Mouse (Mus musculus): ENCODE measurements around the gene Zbtb45.

Gene Zbtb45

GRCm38 (mm10) chr7:13033451-13034147 is 23.8 kb upstream of the Zbtb45 start:
- DNase-seq = no peak

- DNase-seq = no peak
Observed at GRCm38 (mm10) chr7:13032541-13032940, 22.7 kb upstream of the Zbtb45 start.

- no peak for DNase-seq
Observed at GRCm38 (mm10) chr7:13031983-13032382, 22.1 kb upstream of the Zbtb45 start.

- peak; percentile 35 to 62 for DNase-seq
Observed at GRCm38 (mm10) chr7:13031069-13031468, 21.2 kb upstream of the Zbtb45 start.

GRCm38 (mm10) chr7:13028986-13029385 is 19.2 kb upstream of the Zbtb45 start:
- no peak for DNase-seq

GRCm38 (mm10) chr7:13025511-13026112 is 15.8 kb upstream of the Zbtb45 start:
- no peak for DNase-seq

GRCm38 (mm10) chr7:13024805-13025204 is 15.0 kb upstream of the Zbtb45 start:
- peak; percentile 68 to 87 for DNase-seq

- DNase-seq = peak; percentile 90 to 95
Observed at GRCm38 (mm10) chr7:13023928-13024731, 14.3 kb upstream of the Zbtb45 start.

- peak; percentile 79 to 87 for DNase-seq
Observed at GRCm38 (mm10) chr7:13022773-13023535, 13.1 kb upstream of the Zbtb45 start.

- no peak for DNase-seq
Observed at GRCm38 (mm10) chr7:13015217-13015616, 5.4 kb upstream of the Zbtb45 start.

GRCm38 (mm10) chr7:13014275-13014839 is 4.5 kb upstream of the Zbtb45 start:
- DNase-seq = no peak

- DNase-seq = no peak
Observed at GRCm38 (mm10) chr7:13013671-13014070, 3.8 kb upstream of the Zbtb45 start.

- DNase-seq = peak; percentile 93 to 95
Observed at GRCm38 (mm10) chr7:13009143-13010004, 460 bp downstream of the Zbtb45 start.

- no peak for DNase-seq
Observed at GRCm38 (mm10) chr7:13007341-13008092, 2.3 kb downstream of the Zbtb45 start.

GRCm38 (mm10) chr7:13006531-13006930 is 3.3 kb downstream of the Zbtb45 start:
- DNase-seq = peak; percentile 41 to 58

GRCm38 (mm10) chr7:13006011-13006410 is 3.8 kb downstream of the Zbtb45 start:
- DNase-seq = no peak

GRCm38 (mm10) chr7:13003380-13003779 is 6.5 kb downstream of the Zbtb45 start:
- no peak for DNase-seq

- DNase-seq = no peak
Observed at GRCm38 (mm10) chr7:13001584-13001983, 8.2 kb downstream of the Zbtb45 start.

GRCm38 (mm10) chr7:12998851-12999250 is 11.0 kb downstream of the Zbtb45 start, which contains the start of gene Trim28:
Gene Trim28, plus strand, starts transcription at chr7:12999114.
- DNase-seq = no peak

GRCm38 (mm10) chr7:12998053-12998452 is 11.8 kb downstream of the Zbtb45 start, which contains the start of gene Slc27a5:
Gene Slc27a5, minus strand, starts transcription at chr7:12998192.
- DNase-seq = no peak

GRCm38 (mm10) chr7:12997230-12997629 is 12.6 kb downstream of the Zbtb45 start:
- DNase-seq = no peak
